In the genomic region with DNA sequence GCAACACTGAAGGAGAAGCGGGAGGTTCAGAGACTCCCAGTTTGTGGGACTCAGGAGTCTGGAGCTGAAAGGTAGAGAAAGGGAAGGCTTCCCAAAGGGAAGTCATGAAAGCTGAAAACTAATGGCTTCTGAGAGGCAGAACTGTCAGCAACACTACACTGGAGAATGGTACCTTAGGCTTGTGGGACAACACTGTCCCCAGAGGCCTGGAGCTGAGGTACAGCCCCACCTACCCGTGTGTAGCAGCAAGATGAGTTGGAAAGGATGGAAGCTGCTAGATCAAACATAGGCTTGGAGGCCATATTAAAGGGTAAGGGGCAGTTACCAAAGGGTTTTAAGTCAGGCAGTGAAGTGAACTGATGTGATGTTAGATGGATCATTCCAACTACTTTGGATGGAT, we compare ENCODE assay signal across 10 mouse cellular contexts.
"Had no signal": no experiment of that assay in that cellular context is flagged by ENCODE, and none has a peak within 500 bp of the region (broad histone marks: within the 10 kb centered on the region; RNA-seq: fewer than 3 reads in every experiment).

No protein-coding gene starts in this region.

- H3K9ac ChIP-seq: limb, embryonic 13.5 days; liver, embryonic 13.5 days; neural tube, embryonic 12.5 days had no signal

- DNase-seq: left cerebral cortex, postnatal 4 days; liver, embryonic 13.5 days; midbrain, embryonic 14.5 days; spleen, adult 18-20 months; thymus, adult 2 months; thymus, postnatal 25 days had no signal

- ATAC-seq: hindbrain, postnatal 0 days had no signal

- H3K36me3 ChIP-seq: limb, embryonic 13.5 days; liver, embryonic 13.5 days; midbrain, embryonic 10.5 days; neural tube, embryonic 12.5 days had no signal

- H3K27me3 ChIP-seq: limb, embryonic 13.5 days; liver, embryonic 13.5 days; neural tube, embryonic 12.5 days had no signal

- H3K27ac ChIP-seq: hindbrain, postnatal 0 days; limb, embryonic 13.5 days; midbrain, embryonic 10.5 days; neural tube, embryonic 12.5 days had no signal

- H3K9me3 ChIP-seq: limb, embryonic 13.5 days; liver, embryonic 13.5 days; midbrain, embryonic 10.5 days; neural tube, embryonic 12.5 days had no signal

- H3K4me3 ChIP-seq: limb, embryonic 13.5 days; liver, embryonic 13.5 days; midbrain, embryonic 10.5 days; neural tube, embryonic 12.5 days had no signal

- H3K4me2 ChIP-seq: limb, embryonic 13.5 days; liver, embryonic 13.5 days; neural tube, embryonic 12.5 days had no signal
